Mouse (Mus musculus) spleen, postnatal 4 days (tissue): ENCODE data around the gene Adcy4.

ENCODE experiments used
- DNase-seq, 2 experiments: peaks; one replicate each; pipeline ENCODE4 v3.0.0; 2022; ENCODE audit warnings: low spot score in 2 of 2

Adcy4 gene

GRCm38 (mm10) chr14:55788256-55789050, 4.6 kb upstream of the Adcy4 start, which contains the start of gene Ripk3:
Ripk3 (minus strand) TSS chr14:55788865.
- DNase-seq = peak; percentile 55 to 72

- peak; percentile 12 to 60 for DNase-seq
Observed at GRCm38 (mm10) chr14:55787731-55788130, 3.8 kb upstream of the Adcy4 start.

GRCm38 (mm10) chr14:55785195-55785594, 1.3 kb upstream of the Adcy4 start:
- peak; percentile 12 to 57 for DNase-seq

- peak; percentile 10 to 59 for DNase-seq
Observed at GRCm38 (mm10) chr14:55783171-55783957, 531 bp downstream of the Adcy4 start.

DNA sequence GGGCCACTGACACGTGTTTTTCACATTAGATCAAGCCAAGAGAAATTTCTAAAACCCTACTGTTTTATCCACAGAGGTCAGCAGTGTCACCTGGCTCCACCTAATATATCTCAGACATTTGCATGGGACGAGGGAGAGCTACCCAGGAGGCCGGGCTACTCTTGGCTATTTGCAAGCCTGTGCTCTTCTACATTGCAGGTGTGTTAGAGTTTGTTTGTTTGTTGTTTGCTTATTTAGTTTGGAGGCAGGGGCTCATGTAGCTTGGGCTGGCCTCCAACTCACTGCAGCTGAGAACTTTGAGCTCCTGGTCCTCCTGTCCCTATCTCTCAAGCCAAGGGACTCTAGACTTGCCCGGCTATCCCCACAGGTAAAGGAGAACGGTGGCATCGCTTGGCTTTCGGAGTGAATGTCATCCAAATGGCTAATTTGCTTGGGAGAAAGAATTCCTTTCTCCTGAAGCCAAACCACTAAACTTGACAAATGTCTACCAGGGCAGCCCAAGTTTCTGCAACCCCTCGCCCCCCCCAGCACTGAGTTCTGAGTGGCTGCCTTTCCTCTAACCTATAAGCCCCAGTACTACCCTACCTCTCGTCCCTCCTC, 1.4 kb downstream of the Adcy4 start:
- peak in 1 of 2 experiments; percentile 49 for DNase-seq

- DNase-seq = peak; percentile 48 to 74
Observed at GRCm38 (mm10) chr14:55781310-55781709, 2.6 kb downstream of the Adcy4 start.

DNA sequence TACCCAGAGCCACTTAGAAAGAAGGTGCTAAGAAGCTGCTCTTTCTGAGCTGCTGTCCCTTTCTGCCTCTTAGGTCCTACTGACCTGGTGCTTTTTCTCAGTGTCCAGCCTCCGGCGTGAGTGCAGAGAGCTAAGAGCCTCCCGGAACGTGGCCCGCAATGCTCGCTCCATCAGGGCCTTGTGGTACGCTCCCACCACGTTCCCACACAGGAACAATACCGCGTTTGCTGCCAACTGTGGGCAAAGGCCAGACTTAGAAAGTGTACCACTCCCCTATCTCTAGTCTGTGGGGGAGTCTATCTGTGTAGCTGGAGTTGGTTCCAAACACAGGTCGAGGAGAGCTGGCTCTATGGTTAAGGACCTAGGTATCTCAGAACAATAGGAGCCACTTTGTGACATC, 3.2 kb downstream of the Adcy4 start:
- peak; percentile 12 to 62 for DNase-seq

DNA sequence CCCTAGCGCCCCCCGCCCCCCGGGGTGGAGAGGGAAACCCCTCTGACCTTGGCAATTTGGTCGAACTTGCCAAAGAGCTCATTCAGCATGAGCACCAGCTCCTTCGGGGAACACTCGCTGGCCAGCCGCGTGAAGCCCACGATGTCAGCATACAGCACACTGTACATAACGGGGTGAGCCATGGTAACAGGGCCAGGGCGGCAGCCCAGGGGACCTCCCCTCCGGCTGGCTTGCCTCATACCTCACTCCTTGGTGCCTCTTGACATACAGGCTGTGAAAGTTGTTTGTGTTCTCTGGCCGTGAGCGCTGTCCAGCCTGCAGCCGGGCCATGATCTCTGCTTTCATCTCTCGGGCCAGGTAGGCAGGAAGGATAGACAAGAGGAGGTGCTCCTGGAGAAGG, 4.2 kb downstream of the Adcy4 start:
- DNase-seq = peak; percentile 10 to 56

DNA sequence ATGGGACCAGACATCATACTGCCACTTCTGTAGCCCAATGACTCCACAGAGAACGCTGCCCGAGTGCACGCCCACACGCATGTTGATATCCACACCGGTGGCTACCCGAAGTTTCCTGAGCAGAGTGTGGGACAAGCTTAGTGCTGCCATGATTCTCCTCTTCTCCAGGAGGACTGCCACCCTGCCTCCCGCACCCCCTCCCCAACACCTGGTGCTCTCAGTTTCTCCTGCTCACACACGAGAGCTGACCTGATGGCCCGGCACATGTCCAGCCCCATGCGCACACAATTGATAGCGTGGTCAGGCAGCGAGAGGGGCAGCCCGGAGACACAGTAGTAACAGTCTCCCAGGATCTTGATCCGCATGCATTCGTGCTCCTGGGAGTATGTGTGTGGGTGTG, 5.2 kb downstream of the Adcy4 start:
- peak; percentile 11 to 56 for DNase-seq

GRCm38 (mm10) chr14:55777806-55778205, 6.1 kb downstream of the Adcy4 start:
- peak in 1 of 2 experiments; percentile 58 for DNase-seq

DNA sequence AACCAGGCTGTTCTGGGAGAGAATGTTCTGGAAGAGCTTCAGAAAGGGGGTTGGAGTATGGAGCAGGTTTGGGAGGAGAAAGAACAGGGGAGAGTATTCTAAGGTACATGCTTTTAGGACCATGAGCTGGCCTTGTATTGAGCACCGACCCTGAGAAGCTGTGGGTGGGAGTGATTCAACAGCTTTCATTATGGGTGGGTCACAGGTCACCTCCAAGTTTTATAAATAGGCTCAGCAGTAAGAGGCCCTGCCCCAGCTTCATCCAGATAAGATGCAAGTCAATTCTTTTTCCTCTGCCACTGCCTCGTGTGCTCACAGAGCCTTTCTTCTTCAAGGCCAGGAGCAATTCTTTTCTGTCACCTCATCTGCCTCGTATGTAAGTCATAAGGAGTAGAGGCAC, 6.7 kb downstream of the Adcy4 start:
- peak in 1 of 2 experiments; percentile 41 for DNase-seq

- no peak for DNase-seq
Observed at GRCm38 (mm10) chr14:55776711-55777110, 7.2 kb downstream of the Adcy4 start.

- peak in 1 of 2 experiments; percentile 20 for DNase-seq
Observed at GRCm38 (mm10) chr14:55769087-55769703, 14.7 kb downstream of the Adcy4 start.

DNA sequence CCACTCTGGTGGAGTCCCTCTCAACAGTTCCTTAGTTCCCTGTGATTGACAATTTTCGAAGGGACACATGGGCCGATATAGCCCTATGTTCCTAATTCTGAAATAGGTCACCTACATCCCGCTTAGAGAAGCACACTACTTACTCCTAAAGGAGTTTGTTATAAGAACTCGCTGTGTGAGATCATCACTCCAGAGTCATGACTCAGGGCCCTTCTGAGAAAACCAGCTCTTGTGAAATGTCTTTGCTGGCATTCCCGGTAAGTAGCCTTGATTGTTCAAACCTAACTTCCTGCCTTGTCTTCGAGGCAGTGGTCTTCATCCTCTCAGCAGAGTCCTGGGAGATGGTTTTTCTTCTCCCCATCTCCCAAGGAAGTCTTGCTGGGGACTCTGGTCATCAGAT, 15.3 kb downstream of the Adcy4 start:
- DNase-seq = no peak

GRCm38 (mm10) chr14:55767519-55768414, 16.1 kb downstream of the Adcy4 start:
- peak; percentile 50 to 79 for DNase-seq

GRCm38 (mm10) chr14:55765696-55766095, 18.2 kb downstream of the Adcy4 start, which contains the start of gene Ltb4r1:
Ltb4r1 (plus strand) TSS chr14:55765962.
- peak; percentile 37 to 70 for DNase-seq

DNA sequence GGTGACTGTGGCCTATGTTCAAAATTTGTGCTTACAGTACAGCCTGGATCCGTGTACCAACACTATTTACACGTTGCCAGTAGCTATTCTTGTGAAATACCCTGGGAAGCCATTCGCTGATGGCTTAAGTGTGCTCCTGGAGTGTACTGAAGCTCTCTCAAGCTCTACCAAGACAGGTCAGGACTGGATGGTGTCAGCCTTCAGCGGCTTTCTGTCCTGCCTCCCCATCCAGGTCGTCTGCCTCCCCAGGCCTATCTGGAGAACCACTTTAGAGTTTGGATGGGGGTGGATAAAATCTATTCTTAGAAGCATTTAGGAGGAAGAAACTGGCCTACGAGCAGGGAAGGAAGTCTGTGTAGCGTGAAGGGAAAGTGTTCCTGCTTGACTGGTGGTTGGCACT, 20.7 kb downstream of the Adcy4 start:
- no peak for DNase-seq

- DNase-seq = peak in 1 of 2 experiments; percentile 73
Observed at GRCm38 (mm10) chr14:55762001-55762821, 21.7 kb downstream of the Adcy4 start.

- DNase-seq = no peak
Observed at GRCm38 (mm10) chr14:55761163-55761562, 22.7 kb downstream of the Adcy4 start, which contains the start of gene Ltb4r2. Ltb4r2 (plus strand) TSS chr14:55761428.

DNA sequence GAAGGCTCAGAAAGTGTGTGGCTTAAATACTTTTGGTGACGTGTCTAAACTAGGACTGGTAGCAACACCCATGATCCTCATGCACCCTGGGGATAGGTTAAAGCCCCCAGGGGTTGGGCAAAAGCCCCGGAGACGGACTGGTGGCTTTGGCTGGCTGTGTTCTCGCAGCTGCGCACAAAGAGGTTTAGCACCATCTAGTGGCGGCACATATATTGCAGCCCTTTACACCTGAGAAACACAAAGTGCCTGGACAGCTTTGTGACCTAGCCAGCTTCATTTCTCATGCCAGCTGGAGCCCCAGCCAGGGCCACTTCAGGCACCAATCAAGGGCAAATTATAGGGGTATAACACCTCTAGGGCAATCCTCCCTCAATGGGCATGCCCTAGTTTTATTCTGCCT, 23.7 kb downstream of the Adcy4 start:
- DNase-seq = peak; percentile 82 to 92
